Mouse (Mus musculus) liver, embryonic 11.5 days (tissue): ENCODE measurements around the gene Runx3. TPM values are rescaled to one million over a fixed set of nuclear protein-coding genes. Genes with fewer than 3 reads are reported as not detected.

Experiments
- ATAC-seq: fragments of 200-750 bp; cut with Nextera tagmentation; replicated peaks from 2 replicates; pipeline ENCODE4 v1.8.0; 2017; ENCODE audit warnings: moderate number of reproducible peaks, mild to moderate bottlenecking, moderate TSS enrichment, moderate library complexity; ENCODE audit not compliant: low FRiP score
- DNase-seq: peaks from one replicate; pipeline ENCODE4 v3.0.0-alpha.2; 2017; ENCODE audit warnings: low spot score
- H3K27ac ChIP-seq: fragments of 300-500 bp; sonication (generic); 2 replicates; pipeline ENCODE4 v1.5.1; 2014; ENCODE audit warnings: mild to moderate bottlenecking, low read depth, low read length, control low read depth
- H3K27me3 ChIP-seq: fragments of 300-500 bp; sonication (generic); replicated peaks from 2 replicates; pipeline ENCODE4 v1.6.1; 2014; ENCODE audit warnings: low read length, mixed read lengths; ENCODE audit not compliant: control insufficient read depth, insufficient read depth
- H3K36me3 ChIP-seq: fragments of 300-500 bp; sonication (generic); 2 replicates; pipeline ENCODE4 v1.6.1; 2014; ENCODE audit warnings: mild to moderate bottlenecking, low read length, moderate library complexity, mixed read lengths; ENCODE audit not compliant: control insufficient read depth, insufficient read depth
- H3K4me1 ChIP-seq: fragments of 300-500 bp; sonication (generic); replicated peaks from 2 replicates; pipeline ENCODE4 v1.6.1; 2014; ENCODE audit warnings: low read length, mixed read lengths; ENCODE audit not compliant: control insufficient read depth, insufficient read depth
- H3K4me2 ChIP-seq: fragments of 300-500 bp; sonication (generic); 2 replicates; pipeline ENCODE4 v1.6.1; 2014; ENCODE audit warnings: mild to moderate bottlenecking, control low read depth, moderate library complexity
- H3K4me3 ChIP-seq: fragments of 300-500 bp; sonication (generic); 2 replicates; pipeline ENCODE4 v1.5.1; 2014; ENCODE audit warnings: low read depth, low read length, control low read depth
- H3K9ac ChIP-seq: fragments of 300-500 bp; sonication (generic); 2 replicates; pipeline ENCODE4 v1.6.1; 2014; ENCODE audit warnings: low read depth, low read length, control low read depth
- H3K9me3 ChIP-seq: fragments of 300-500 bp; sonication (generic); 2 replicates; pipeline ENCODE4 v1.6.1; 2016; ENCODE audit warnings: low read length, inconsistent platforms, mixed read lengths; ENCODE audit not compliant: control insufficient read depth
- WGBS: fragments of 180-500 bp; shearing (Covaris S2); extraction: QIAGEN DNeasy Blood & Tissue Kit; methylation state at CpG from one replicate; pipeline ENCODE4 v1.1.7; 2014; 5-methylcytosine and 5-hydroxymethylcytosine counted together
- polyA plus RNA-seq: library from polyadenylated mRNA; unstranded; fragments of >200 nt; fragmentation: Nextera tagmentation; extraction: Ambion mirVana; gene quantifications from 2 replicates; pipeline ENCODE4 v1.2.1, GENCODE M21; 2014

Runx3 gene
- polyA plus RNA-seq, 1 experiment from 2014 or later: 0.71 TPM

GRCm38 (mm10) chr4:135150031-135150801, 29.8 kb downstream of the Runx3 start:
- WGBS: 4% methylated on average over 32 of the region's 32 CpGs
- H3K4me1 ChIP-seq: 0 out of 2 replicates have a peak, but pooled peaks cover 7% of the 10 kb centered on the region
- ATAC-seq: peak; percentile 75
- H3K4me2 ChIP-seq: 0 out of 2 replicates have a peak overlapping the region, but pooled peaks have one; percentile 11
- DNase-seq: peak; percentile 73
- no peak overlapping the region for H3K9ac ChIP-seq
- H3K9me3 ChIP-seq: no peaks in the 10 kb centered on the region
- no peak overlapping the region for H3K4me3 ChIP-seq
- H3K36me3 ChIP-seq: no peaks in the 10 kb centered on the region
- H3K27me3 ChIP-seq: peaks cover 100% of the 10 kb centered on the region
- no peak overlapping the region for H3K27ac ChIP-seq

- no peaks in the 10 kb centered on the region for H3K36me3 ChIP-seq
- no peak overlapping the region for H3K4me3 ChIP-seq
- H3K27ac ChIP-seq: no peak overlapping the region
- DNase-seq (no peak), ATAC-seq (no peak)
- H3K9ac ChIP-seq: no peak overlapping the region
- WGBS: 21% methylated on average over 34 of the region's 34 CpGs
- 0 out of 2 replicates have a peak, but pooled peaks cover 7% of the 10 kb centered on the region for H3K4me1 ChIP-seq
- H3K27me3 ChIP-seq: peaks cover 100% of the 10 kb centered on the region
- peak overlapping the region; percentile 70; the same call in 1 of the 2 replicates for H3K4me2 ChIP-seq
- no peaks in the 10 kb centered on the region for H3K9me3 ChIP-seq
Measured at GRCm38 (mm10) chr4:135151111-135151987, 30.9 kb downstream of the Runx3 start.

- no peaks in the 10 kb centered on the region for H3K36me3 ChIP-seq
- peak overlapping the region; percentile 70 for H3K4me2 ChIP-seq
- no peak overlapping the region for H3K27ac ChIP-seq
- H3K9me3 ChIP-seq: no peaks in the 10 kb centered on the region
- WGBS: 2% methylated on average over 44 of the region's 63 CpGs
- 0 out of 2 replicates have a peak, but pooled peaks have one; percentile 26 for ATAC-seq
- H3K4me3 ChIP-seq: peak overlapping the region; percentile 46
- H3K9ac ChIP-seq: no peak overlapping the region
- 0 out of 2 replicates have a peak, but pooled peaks cover 7% of the 10 kb centered on the region for H3K4me1 ChIP-seq
- DNase-seq: peak; percentile 55
- H3K27me3 ChIP-seq: peaks cover 100% of the 10 kb centered on the region
Measured at GRCm38 (mm10) chr4:135151988-135152594, 31.6 kb downstream of the Runx3 start.

GRCm38 (mm10) chr4:135152834-135153259, 32.4 kb downstream of the Runx3 start:
- no peak overlapping the region for H3K27ac ChIP-seq
- no peak for ATAC-seq
- DNase-seq: peak; percentile 62

GRCm38 (mm10) chr4:135153260-135154088, 33.0 kb downstream of the Runx3 start:
- DNase-seq (peak; percentile 61), ATAC-seq (no peak)
- Histone ChIP-seq H3K4me3 (peak overlapping the region; percentile 46), H3K27ac (no peak overlapping the region), H3K4me1 (peaks cover 8% of the 10 kb centered on the region; the same call in 1 of the 2 replicates), H3K36me3 (no peaks in the 10 kb centered on the region), H3K4me2 (peak overlapping the region; percentile 70), H3K27me3 (peaks cover 100% of the 10 kb centered on the region), H3K9me3 (no peaks in the 10 kb centered on the region), H3K9ac (no peak overlapping the region)
- 2% methylated on average over 39 of the region's 39 CpGs for WGBS

More at GRCm38 (mm10) chr4:135152834-135153259, 32.4 kb downstream of the Runx3 start:
- H3K36me3 ChIP-seq: no peaks in the 10 kb centered on the region
- H3K9ac ChIP-seq: peak overlapping the region; percentile 15; the same call in 1 of the 2 replicates
- peak overlapping the region; percentile 70 for H3K4me2 ChIP-seq
- H3K27me3 ChIP-seq: peaks cover 100% of the 10 kb centered on the region
- peak overlapping the region; percentile 46 for H3K4me3 ChIP-seq
- H3K9me3 ChIP-seq: no peaks in the 10 kb centered on the region
- 0 out of 2 replicates have a peak, but pooled peaks cover 7% of the 10 kb centered on the region for H3K4me1 ChIP-seq
- WGBS: under 1% methylated on average over 32 of the region's 45 CpGs

GRCm38 (mm10) chr4:135154089-135154949, 33.9 kb downstream of the Runx3 start:
- no peaks in the 10 kb centered on the region for H3K36me3 ChIP-seq
- peak overlapping the region; percentile 46; the same call in 1 of the 2 replicates for H3K4me3 ChIP-seq
- H3K27ac ChIP-seq: no peak overlapping the region
- H3K4me1 ChIP-seq: peaks cover 11% of the 10 kb centered on the region; the same call in 1 of the 2 replicates
- WGBS: 4% methylated on average over 21 of the region's 21 CpGs
- peaks cover 98% of the 10 kb centered on the region for H3K27me3 ChIP-seq
- no peaks in the 10 kb centered on the region for H3K9me3 ChIP-seq
- peak overlapping the region; percentile 70 for H3K4me2 ChIP-seq
- ATAC-seq (no peak), DNase-seq (no peak)
- H3K9ac ChIP-seq: no peak overlapping the region

- Histone ChIP-seq H3K36me3 (no peaks in the 10 kb centered on the region), H3K4me1 (peaks cover 11% of the 10 kb centered on the region; the same call in 1 of the 2 replicates), H3K9me3 (no peaks in the 10 kb centered on the region), H3K4me2 (no peak overlapping the region), H3K4me3 (no peak overlapping the region), H3K27ac (no peak overlapping the region), H3K9ac (no peak overlapping the region), H3K27me3 (peaks cover 89% of the 10 kb centered on the region)
- 10% methylated on average over 29 of the region's 31 CpGs for WGBS
- ATAC-seq (no peak), DNase-seq (no peak)
Measured at GRCm38 (mm10) chr4:135155106-135155800, 34.8 kb downstream of the Runx3 start.
